Mouse (Mus musculus) limb, embryonic 14.5 days (tissue): ENCODE data around the gene Otop1. TPM values are rescaled to one million over a fixed set of nuclear protein-coding genes. Genes with fewer than 3 reads are reported as not detected.

Experiments used
- ATAC-seq: fragments of 200-750 bp; cut with Nextera tagmentation; 2 replicates; pipeline ENCODE4 v1.8.0; 2017; ENCODE audit warnings: low read depth, moderate number of reproducible peaks, moderate TSS enrichment; ENCODE audit not compliant: low FRiP score
- DNase-seq: peaks from one replicate; pipeline ENCODE4 v3.0.0-alpha.2; 2015; ENCODE audit warnings: low spot score
- H3K27ac ChIP-seq: fragments of 300-500 bp; sonication (generic); replicated peaks from 2 replicates; pipeline ENCODE4 v1.5.1; 2014; ENCODE audit warnings: low read depth, mild to moderate bottlenecking, low read length, moderate library complexity, mixed read lengths
- H3K27me3 ChIP-seq: fragments of 300-500 bp; sonication (generic); 2 replicates; pipeline ENCODE4 v1.6.1; 2014; ENCODE audit warnings: low read length, mixed read lengths; ENCODE audit not compliant: control insufficient read depth, insufficient read depth
- H3K36me3 ChIP-seq: fragments of 300-500 bp; sonication (generic); 2 replicates; pipeline ENCODE4 v1.6.1; 2014; ENCODE audit warnings: mild to moderate bottlenecking, low read length, moderate library complexity, mixed read lengths; ENCODE audit not compliant: control insufficient read depth, insufficient read depth
- H3K4me1 ChIP-seq: fragments of 300-500 bp; sonication (generic); 2 replicates; pipeline ENCODE4 v1.6.1; 2014; ENCODE audit warnings: antibody characterized with exemption, low read length, mixed read lengths; ENCODE audit not compliant: control insufficient read depth, insufficient read depth
- H3K4me2 ChIP-seq: fragments of 300-500 bp; sonication (generic); replicated peaks from 2 replicates; pipeline ENCODE4 v1.6.1; 2014; ENCODE audit warnings: low read depth, mild to moderate bottlenecking, low read length, moderate library complexity; ENCODE audit not compliant: severe bottlenecking
- H3K4me3 ChIP-seq: fragments of 300-500 bp; sonication (generic); replicated peaks from 2 replicates; pipeline ENCODE4 v1.5.1; 2014; ENCODE audit warnings: low read length
- H3K9ac ChIP-seq: fragments of 300-500 bp; sonication (generic); 2 replicates; pipeline ENCODE4 v1.6.1; 2014; ENCODE audit warnings: mild to moderate bottlenecking, low read depth, low read length, moderate library complexity; ENCODE audit not compliant: severe bottlenecking
- H3K9me3 ChIP-seq: fragments of 300-500 bp; sonication (generic); 2 replicates; pipeline ENCODE4 v1.6.1; 2016; ENCODE audit warnings: low read length; ENCODE audit not compliant: control insufficient read depth
- POLR2A ChIP-seq: fragments of 200-500 bp; IDR thresholded peaks from 2 replicates; pipeline ENCODE4 v1.8.0; 2012; ENCODE audit warnings: inconsistent platforms, mild to moderate bottlenecking, moderate library complexity, borderline replicate concordance; ENCODE audit not compliant: insufficient read depth, insufficient read length; ENCODE audit errors: extremely low read depth
- WGBS: fragments of 180-500 bp; shearing (Covaris S2); extraction: QIAGEN DNeasy Blood & Tissue Kit; methylation state at CpG from one replicate; pipeline ENCODE4 v1.1.7; 2014; 5-methylcytosine and 5-hydroxymethylcytosine counted together
- polyA plus RNA-seq, 2 experiments: library from polyadenylated mRNA; depleted of rRNA in 1 of 2; stranded (reverse) in 1 of 2; unstranded in 1 of 2; fragments of >200 nt; fragmentation: Nextera tagmentation in 1 of 2; extraction: Ambion mirVana in 1 of 2; gene quantifications; 2 replicates each; pipeline versions ENCODE4 v1.2.1 to v1.2.3; 2012 to 2014

The Otop1 gene
- polyA plus RNA-seq, 2 experiments, result not detected

DNA sequence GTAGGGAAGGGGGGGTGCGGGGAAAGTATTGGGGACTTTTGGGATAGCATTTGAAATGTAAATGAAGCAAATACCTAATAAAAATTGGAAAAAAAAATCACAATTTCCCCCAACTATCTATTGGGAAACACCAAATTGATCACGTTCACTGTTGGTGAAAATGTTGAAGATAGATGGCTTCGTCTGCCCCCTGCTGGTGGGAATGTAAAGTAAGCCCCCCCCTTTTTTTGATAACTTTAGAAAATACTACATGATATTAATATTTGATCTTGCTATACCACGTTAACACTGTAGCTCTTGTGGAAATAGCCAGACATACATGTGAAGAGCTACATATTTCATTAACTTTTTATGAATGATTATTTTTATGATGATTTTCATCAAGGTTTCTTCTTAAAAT is 20.6 kb upstream of the Otop1 start:
- TF ChIP-seq POLR2A, result no peak
- 36% methylated on average over 4 of the region's 4 CpGs for WGBS
- DNase-seq (no peak), ATAC-seq (no peak)
- H3K9ac ChIP-seq, result no peak overlapping the region
- no peak overlapping the region for H3K4me2 ChIP-seq
- no peaks in the 10 kb centered on the region for H3K9me3 ChIP-seq
- no peak overlapping the region for H3K27ac ChIP-seq
- H3K4me3 ChIP-seq, result no peak overlapping the region
- no peaks in the 10 kb centered on the region for H3K36me3 ChIP-seq
- H3K27me3 ChIP-seq, result no peaks in the 10 kb centered on the region
- no peaks in the 10 kb centered on the region for H3K4me1 ChIP-seq

DNA sequence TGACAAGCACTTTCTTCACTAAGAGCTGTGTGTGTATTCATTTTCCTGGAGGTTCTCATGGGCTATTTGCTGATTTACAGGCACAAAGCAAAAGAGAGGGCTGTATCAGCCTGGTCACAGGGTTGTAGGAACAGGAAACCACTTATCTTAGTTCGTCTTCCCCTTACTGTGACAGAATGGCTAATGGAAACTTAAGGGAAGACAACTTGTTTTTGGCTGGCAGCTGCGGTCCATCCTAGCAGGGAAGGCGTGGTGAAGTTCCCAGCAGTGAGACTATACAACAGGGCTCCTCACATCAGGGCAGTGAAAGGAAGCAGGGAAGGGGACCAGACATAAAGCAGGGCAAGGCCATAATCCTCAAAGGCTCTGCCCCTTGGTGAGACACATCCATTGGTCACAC is 20.1 kb upstream of the Otop1 start:
- Histone ChIP-seq H3K9ac (no peak overlapping the region), H3K4me2 (no peak overlapping the region), H3K4me1 (no peaks in the 10 kb centered on the region), H3K27me3 (no peaks in the 10 kb centered on the region), H3K9me3 (no peaks in the 10 kb centered on the region), H3K4me3 (no peak overlapping the region), H3K27ac (no peak overlapping the region), H3K36me3 (no peaks in the 10 kb centered on the region)
- TF ChIP-seq POLR2A, result no peak
- ATAC-seq, result no peak
- 76% methylated on average over 3 of the region's 3 CpGs for WGBS
- no peak for DNase-seq

GRCm38 (mm10) chr5:38256551-38256950 is 19.2 kb upstream of the Otop1 start:
- DNase-seq (no peak), ATAC-seq (no peak)
- no peaks in the 10 kb centered on the region for H3K9me3 ChIP-seq
- H3K27me3 ChIP-seq, result no peaks in the 10 kb centered on the region
- no peaks in the 10 kb centered on the region for H3K36me3 ChIP-seq
- no peak overlapping the region for H3K4me3 ChIP-seq
- H3K4me2 ChIP-seq, result no peak overlapping the region
- no peak overlapping the region for H3K27ac ChIP-seq
- no peak for TF ChIP-seq POLR2A
- 0 out of 2 replicates have a peak, but pooled peaks cover 2% of the 10 kb centered on the region for H3K4me1 ChIP-seq
- no peak overlapping the region for H3K9ac ChIP-seq
- WGBS, result 92% methylated on average over 1 of the region's 1 CpGs

- no peak for TF ChIP-seq POLR2A
- Histone ChIP-seq H3K4me3 (no peak overlapping the region), H3K36me3 (peaks cover 10% of the 10 kb centered on the region), H3K27ac (no peak overlapping the region), H3K4me1 (0 out of 2 replicates have a peak, but pooled peaks cover 2% of the 10 kb centered on the region), H3K9me3 (no peaks in the 10 kb centered on the region), H3K9ac (no peak overlapping the region), H3K4me2 (no peak overlapping the region), H3K27me3 (no peaks in the 10 kb centered on the region)
- ATAC-seq (peak; percentile 20; the same call in 1 of the 2 replicates), DNase-seq (no peak)
- 71% methylated on average over 8 of the region's 8 CpGs for WGBS
Observed at GRCm38 (mm10) chr5:38258034-38258772, 17.6 kb upstream of the Otop1 start.

DNA sequence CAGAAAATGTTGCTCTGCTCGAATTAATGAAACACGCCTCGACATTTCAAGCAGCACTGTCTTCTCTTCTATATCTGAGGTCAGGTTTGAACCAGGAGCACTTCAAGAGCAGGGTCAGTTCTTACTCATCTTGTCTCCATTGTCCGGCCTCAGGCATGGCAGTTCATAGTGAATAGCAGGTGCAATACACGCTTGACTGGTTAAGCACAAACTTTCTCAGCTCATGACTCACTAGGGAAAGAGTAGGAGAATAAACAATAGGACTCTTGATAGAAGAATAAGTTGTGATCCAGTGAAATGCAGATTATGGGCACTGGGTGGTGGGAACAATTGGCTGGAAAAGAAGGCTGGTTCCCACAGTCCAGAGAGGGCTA is 17.0 kb upstream of the Otop1 start:
- Histone ChIP-seq H3K36me3 (peaks cover 16% of the 10 kb centered on the region), H3K27ac (no peak overlapping the region), H3K9me3 (no peaks in the 10 kb centered on the region), H3K9ac (no peak overlapping the region), H3K4me3 (no peak overlapping the region), H3K27me3 (no peaks in the 10 kb centered on the region), H3K4me2 (no peak overlapping the region), H3K4me1 (0 out of 2 replicates have a peak, but pooled peaks cover 2% of the 10 kb centered on the region)
- 90% methylated on average over 5 of the region's 5 CpGs for WGBS
- TF ChIP-seq POLR2A, result no peak
- ATAC-seq (no peak), DNase-seq (no peak)
